Mouse (Mus musculus) CD8-positive naive resting alpha-beta T cell, adult 2 months (primary cell): ENCODE measurements around the gene Edc3.

Experiments used
- DNase-seq, 2 experiments: peaks; one replicate each; pipeline ENCODE4 v3.0.0; 2022; ENCODE audit warnings: low read depth in 2 of 2, low spot score in 2 of 2

The Edc3 gene

DNA sequence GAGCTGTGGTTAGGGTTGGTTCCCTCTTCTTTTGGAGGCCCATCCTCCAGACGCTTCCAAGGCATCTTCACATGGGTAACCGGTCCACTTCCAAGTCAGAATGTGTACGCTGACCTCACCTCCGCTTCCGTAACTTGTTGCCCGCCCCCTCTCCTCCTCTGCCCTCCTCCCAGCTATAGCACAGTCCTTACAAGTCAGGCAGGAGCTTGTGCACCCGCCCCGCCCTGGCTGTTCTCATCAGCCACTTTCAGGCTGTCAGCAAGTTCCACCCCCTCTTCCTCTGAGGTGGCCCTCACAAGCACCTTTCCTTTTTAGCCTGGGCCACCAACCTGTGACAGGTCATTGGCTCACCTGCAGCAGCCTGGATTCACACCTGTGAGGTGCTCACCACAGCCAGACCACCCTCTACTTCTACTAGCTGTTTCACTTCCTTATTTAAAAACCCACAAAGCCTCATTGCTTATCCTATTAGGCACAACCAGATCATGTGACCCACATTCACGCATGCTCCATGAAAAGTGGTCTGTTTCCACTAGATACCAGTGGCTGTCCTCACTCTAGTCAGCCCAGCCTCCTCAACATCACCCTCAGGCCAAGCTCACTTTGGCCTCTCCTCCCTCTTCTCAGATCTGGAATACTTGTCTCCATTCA, 92.1 kb downstream of the Edc3 start:
- no peak for DNase-seq
